Mouse (Mus musculus) C2C12 (cell line): Measurements from ENCODE around the gene Cerk.

ENCODE experiments used
- CTCF ChIP-seq: IDR thresholded peaks from one replicate; pipeline ENCODE4 v1.5.1; 2011; ENCODE audit not compliant: control insufficient read depth, insufficient read depth, insufficient read length
- MAX ChIP-seq: IDR thresholded peaks from one replicate; pipeline ENCODE4 v1.6.1; 2011; ENCODE audit warnings: mild to moderate bottlenecking, control low read depth
- MYOG ChIP-seq: IDR thresholded peaks from one replicate; pipeline ENCODE4 v1.6.1; 2011; ENCODE audit not compliant: control insufficient read depth, insufficient read length; ENCODE audit errors: extremely low read depth

- TF ChIP-seq CTCF, result no peak
- no peak for TF ChIP-seq MAX
- TF ChIP-seq MYOG, result no peak
Observed at GRCm38 (mm10) chr15:86226968-86227367, 41.0 kb upstream of the Cerk start.
